Mouse (Mus musculus) megakaryocyte, embryonic 14.5 days (primary cell): ENCODE measurements around the gene Sstr2.

Experiments
- FLI1 ChIP-seq: IDR thresholded peaks from 2 replicates; pipeline ENCODE4 v1.6.1; 2012; ENCODE audit warnings: low read length, inconsistent platforms, mixed read lengths
- GATA1 ChIP-seq: IDR thresholded peaks from 3 replicates; pipeline ENCODE4 v1.6.1; 2012; ENCODE audit warnings: mixed read lengths, low read length, inconsistent platforms, borderline replicate concordance

DNA sequence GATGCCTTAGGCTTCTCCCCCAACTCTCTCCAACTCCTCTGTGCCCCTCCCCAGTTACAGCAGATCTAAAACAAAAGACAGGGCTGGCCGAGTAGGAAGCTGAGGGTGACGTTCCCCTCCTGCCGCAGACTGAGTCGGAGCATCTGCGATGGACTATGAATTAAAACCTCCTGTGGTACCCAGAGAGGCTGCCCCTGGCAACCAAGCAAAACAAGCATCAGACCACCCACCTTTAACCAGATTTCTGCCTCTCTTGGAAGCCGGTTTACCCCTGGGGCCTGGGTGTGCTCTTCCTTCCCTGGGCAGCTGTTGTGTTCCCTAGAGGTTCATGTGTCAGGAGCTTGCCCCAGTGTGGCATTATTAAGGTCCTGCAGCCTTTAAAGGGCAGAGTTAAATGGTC is 32.7 kb upstream of the Sstr2 start:
- no peak for TF ChIP-seq GATA1
- no peak for TF ChIP-seq FLI1
